Mouse (Mus musculus) mesoderm, embryonic 11.5 days (tissue): ENCODE results near the gene Plcxd1.
"Not testable (repeated sequence)": the region's sequence is repeated elsewhere in the genome, so short reads cannot be mapped to it uniquely, and the experiment has no call there.

ENCODE experiments used
- DNase-seq: peaks from one replicate; pipeline ENCODE4 v3.0.0-alpha.2; 2012; ENCODE audit warnings: low read depth, low spot score

Gene Plcxd1

DNA sequence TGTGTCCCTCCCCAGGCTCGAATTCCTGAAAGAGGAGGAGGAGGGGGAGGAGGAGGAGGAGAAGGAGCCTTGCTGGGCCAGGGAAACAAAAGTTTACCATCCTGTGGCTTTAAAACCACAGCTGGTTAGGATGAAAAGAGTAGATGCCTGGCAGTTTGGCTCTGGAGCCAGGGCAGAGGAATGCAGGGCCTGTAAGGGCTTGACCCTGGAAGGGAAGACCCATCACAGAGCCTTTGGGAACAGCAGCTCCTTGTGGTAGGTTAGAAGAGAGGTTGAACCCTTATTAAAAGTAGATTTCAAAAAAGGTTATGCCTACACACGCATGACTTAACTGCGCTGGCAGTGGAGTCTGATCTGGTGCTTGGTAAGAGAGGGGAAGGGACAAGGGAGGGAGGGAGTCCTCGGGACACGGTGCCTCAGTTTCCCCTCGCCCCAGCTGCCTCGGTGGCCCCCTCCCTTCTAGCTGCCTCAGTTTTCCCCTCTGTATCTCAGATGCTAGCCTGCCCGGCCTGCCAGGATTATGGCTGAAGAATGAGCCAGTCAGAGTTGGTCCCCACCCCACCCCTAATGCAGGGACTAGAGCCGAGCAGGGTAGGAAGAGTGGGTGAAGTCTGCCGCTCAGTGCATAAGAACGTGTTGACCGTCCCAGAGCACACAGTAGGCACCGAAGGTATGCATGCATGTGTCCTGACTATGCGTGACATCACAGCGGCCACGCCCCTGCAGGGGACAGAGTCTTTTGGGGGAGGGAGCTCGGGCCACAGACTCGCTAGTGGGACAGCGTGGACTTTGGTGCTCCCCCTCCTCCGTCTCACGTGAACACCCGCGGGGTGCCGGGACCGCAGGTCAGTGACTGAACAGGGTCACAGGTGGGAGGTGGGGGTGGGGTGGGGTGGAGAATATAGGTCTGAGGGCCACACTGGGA lies at the start of gene Plcxd1:
TSS of gene Plcxd1 (plus strand) at position 314 of the 925 bp plus-strand sequence.
- no peak for DNase-seq

GRCm38 (mm10) chr5:110057637-110058408 lies 41.9 kb upstream of the Plcxd1 start:
- DNase-seq = peak; percentile 75

GRCm38 (mm10) chr5:110072413-110072812 lies 27.4 kb upstream of the Plcxd1 start, which contains the start of gene Gm17655:
TSS of gene Gm17655 (minus strand) at chr5:110072513.
- not testable (repeated sequence) for DNase-seq

- DNase-seq = no peak
Observed at GRCm38 (mm10) chr5:110082961-110083360, 16.8 kb upstream of the Plcxd1 start.

- DNase-seq = no peak
Observed at GRCm38 (mm10) chr5:110086161-110086866, 13.5 kb upstream of the Plcxd1 start.

DNA sequence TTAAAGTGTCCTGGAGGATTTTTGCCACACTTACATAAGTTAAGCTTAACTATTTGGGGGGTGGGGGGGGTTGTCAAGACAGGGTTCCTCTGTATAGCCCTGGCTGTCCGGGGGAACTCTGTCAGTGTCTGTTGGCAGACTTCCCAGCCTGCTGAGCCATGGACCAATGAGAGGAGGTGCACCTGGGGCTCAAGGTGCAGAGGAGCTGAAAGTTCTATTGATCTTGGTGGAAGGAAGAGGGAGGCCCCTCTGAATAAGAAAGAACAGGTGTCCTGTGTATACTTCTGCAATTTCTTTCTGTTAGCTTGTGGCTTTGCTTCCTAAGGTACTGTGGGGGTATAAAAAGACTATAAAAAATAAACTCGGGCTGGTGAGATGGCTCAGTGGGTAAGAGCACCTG lies 8.2 kb upstream of the Plcxd1 start:
- DNase-seq = no peak

DNA sequence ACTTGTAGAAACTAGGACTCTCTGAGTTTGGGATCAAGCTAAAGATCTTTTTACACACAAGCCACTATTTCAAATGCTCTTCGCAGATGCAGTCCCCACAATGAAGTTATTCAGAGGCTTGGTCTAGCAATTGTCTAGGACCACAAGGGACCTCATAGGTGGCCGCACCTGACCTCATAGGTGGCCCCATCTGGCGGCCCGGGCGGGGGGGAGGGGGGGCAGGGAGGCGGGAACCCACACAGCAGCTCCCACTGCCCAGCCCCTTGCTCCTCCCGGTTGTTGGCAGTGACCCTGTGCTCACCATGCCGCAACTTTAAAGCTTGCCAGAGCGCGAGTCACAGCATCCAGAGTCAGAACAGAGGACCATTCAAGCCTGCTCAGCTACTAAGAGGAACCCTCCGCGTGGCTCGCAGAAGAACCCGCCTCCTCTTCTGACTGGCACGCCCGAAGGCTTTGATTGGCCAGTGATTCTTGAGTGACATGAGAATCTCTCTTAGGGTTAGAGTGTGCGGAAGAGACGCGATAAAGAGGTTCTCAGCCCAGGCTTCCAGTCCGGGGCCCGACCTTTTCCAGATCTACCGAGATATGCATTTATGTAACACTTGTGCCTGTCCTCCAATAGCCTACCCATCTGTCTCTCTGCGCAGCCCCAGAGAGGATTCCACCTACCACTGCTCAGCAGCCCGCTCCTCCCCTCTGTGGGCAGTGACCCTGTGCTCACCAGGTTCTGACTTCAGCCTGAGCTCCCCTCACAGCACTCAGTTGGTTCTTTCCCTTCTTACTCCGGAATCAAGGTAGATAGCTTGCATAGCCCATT lies 5.5 kb upstream of the Plcxd1 start, which contains the start of gene Gm35315:
TSS of gene Gm35315 (minus strand) at position 391 of the 817 bp plus-strand sequence.
- DNase-seq = peak; percentile 91

- DNase-seq = no peak
Observed at GRCm38 (mm10) chr5:110094847-110095213, 4.9 kb upstream of the Plcxd1 start.

DNA sequence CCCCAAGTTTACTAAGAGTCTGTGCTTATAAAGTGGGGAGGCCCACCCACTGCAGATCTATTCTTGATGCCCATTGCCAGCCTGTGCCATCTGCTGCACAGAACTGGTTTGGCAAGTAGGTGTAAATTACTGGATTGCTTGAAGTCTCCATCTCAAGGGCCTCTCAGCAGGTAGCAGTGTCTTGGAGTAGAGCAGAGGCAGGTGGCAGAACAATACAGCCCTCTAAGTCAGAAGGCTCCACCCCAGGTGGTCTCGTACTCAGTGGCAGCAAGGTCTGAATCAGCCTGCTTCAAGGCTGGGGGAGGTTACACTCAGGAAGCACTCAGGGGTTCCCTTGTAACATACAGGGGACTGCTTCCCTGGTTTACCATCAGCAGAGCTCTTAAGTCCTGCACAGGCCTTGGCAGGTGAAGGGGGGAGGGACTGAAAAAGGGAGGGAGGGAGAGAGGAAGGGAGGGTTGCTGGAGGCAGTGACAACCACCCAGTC lies 735 bp upstream of the Plcxd1 start:
- DNase-seq = no peak

DNA sequence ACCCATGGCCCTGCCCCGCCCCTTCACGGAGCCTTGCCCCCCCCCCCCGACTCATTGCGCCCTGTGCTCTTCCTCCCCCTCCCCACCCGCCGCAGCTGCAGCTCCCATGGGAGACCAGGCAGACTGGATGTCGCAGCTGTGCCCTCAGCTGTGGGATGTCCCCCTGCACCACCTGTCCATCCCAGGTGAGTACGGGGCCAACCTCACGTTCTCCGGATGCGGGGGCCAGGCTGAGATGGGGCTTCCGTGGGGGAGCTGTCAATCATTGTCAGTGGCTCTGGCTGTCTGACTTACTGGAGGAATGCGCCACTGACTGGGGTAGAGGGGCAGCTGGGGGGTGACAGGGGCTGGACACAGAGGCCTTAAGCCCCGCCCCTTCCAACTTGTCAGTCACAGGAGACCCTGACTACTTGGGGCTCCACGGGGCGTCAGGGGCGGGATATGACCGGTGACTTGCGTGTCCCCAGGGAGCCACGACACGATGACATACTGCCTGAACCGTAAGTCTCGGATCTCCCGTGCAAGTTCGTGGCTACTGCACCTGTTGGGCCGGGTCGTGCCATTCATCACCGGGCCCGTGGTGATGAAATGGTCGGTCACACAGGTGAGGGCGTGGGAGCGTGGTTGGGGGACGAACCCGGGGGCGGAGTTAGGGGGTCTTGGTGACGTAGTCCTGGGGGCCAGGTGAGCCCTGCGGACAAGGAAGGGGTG lies 1.3 kb downstream of the Plcxd1 start:
- DNase-seq = peak; percentile 48

DNA sequence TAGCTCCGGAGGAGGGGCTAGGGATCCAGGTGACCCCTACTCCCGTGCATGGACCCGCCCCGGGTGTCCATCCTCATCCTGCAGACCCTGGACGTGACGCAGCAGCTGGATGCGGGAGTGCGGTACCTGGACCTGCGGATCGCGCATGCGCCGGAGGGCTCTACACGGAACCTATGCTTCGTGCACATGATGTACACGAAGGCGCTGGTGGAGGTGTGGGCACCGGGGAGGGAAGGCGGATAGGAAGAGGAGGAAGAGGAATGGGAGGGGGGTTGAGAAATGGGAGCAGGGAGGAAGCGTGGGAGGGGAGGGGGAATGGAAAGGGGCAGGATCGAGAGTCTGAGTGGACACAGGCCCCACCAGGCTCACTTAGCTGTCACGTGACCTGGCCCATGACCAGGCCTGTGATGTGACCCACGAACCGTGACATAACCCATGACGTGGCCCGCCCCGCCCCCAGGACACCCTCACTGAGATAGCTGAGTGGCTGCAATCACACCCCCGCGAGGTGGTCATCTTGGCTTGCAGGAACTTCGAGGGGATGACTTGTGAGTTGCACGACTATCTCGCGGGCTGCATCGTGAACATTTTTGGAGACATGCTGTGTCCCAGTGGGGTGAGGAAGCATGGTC lies 2.1 kb downstream of the Plcxd1 start:
- no peak for DNase-seq

GRCm38 (mm10) chr5:110102429-110102828 lies 2.7 kb downstream of the Plcxd1 start:
- no peak for DNase-seq

DNA sequence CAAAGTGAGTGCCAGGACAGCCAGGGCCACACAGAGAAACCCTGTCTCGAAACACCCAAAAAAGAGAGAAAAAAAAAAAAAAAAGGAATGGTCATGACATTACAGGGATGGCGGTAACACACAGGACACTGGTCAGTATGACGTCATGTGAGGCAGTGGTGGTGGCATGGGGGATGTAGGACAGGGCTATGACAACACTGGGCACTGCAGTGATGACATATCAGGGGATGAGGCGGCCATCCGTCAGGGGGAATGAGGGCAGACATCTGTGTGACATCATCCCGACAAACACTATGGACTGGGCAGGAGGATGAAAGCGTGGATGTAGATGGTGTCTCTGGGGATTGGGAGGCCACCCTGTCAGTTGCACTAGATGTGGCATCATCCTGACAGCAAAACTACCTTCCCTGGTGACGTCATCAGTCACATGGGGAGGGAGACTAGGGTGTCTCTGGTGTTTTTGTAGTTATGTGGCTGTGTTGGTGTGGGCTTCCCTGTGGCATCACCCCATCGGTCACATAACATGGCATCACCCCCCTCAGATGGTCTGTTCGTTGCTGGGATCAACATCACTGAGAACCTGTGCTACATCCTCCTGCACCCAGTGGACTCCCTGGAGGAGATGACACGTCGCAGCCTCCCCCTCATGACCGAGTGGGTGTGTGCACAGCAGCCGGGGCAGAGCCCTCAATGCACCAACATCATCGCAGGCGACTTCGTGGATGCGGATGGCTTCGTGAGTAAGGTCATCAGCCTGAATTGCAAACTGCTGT lies 3.3 kb downstream of the Plcxd1 start:
- no peak for DNase-seq

DNA sequence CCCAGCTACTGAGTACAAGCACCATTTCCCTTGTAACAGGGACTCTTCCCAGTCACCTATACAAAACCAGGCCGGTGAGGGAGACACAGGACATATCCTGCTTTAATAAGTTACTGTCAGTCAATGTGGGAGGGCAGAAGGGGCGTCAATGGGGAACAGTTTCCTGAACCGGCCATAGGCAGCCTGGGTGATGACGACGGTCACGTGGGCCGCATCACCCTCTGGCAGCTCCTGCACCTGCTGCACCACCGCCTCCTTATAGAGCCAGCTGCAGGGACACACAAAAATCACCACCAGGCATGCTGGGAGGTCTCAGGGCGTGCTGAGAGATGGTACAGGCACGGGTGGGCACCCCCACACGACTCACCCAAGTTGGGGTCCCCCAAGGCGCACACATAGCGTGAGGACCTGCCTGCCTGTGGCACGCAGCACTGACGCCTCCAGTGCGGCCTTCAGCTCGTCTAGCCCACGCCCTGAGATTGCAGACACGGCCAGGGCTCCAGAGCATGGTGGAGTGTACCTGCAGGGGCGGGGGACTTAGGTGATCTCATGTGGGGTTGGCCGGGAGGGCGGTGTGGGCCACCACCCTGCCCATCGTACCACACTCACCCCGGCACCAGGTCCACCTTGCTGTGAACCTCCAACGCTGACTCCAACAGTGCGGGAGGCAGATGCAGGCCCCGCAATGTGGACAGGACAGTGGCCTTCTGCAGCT lies 4.3 kb downstream of the Plcxd1 start:
- DNase-seq = no peak

DNA sequence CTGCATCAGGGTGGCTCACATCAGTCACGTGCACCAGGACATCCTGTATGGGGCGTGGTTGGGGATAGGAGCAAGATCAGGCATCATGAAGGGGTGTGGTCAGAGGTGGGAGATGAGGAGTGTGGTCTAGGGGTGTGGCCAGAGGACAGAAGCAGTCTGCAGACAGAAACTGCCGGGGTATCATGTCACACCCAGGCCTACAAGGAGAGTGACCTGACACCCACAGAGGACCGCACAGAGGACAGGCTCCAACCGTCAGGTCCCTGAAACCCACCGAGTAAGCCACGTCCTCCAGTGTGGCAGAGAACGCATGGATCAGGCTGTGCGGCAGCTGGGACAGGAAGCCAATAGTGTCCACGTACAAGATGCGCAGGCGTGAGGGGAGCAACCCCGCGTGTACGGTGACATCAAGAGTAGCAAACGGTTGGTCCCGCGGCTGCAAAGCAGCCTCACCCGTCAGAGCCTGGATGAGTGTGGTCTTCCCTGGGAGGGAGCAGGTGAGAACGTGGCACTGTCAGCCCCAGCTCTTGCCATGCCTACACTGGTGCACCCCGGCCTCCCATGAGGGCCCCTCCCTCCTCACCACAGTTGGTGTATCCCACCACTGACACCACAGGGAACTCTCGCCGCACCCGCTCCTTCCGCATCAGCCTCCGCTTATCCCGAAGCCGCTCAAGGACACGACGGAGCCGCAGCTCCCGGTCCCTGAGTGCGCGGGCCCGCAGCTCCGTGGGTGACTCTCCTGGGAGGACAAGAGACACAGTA lies 5.0 kb downstream of the Plcxd1 start:
- no peak for DNase-seq

GRCm38 (mm10) chr5:110106140-110106871 lies 6.5 kb downstream of the Plcxd1 start:
- no peak for DNase-seq
